Mouse (Mus musculus) adrenal gland, postnatal 4 days (tissue): Measurements from ENCODE around the gene Bbs7. TPM values are rescaled to one million over a fixed set of nuclear protein-coding genes. Genes with fewer than 3 reads are reported as not detected.

Experiments used
- DNase-seq, 2 experiments: peaks; one replicate each; pipeline ENCODE4 v3.0.0; 2021 to 2022; ENCODE audit warnings: low spot score in 2 of 2, mixed read lengths in 2 of 2
- total RNA-seq, 2 experiments: library from RNA; stranded (reverse); gene quantifications; 2 replicates each; pipeline ENCODE4 v1.2.3; 2021

The Bbs7 gene
- total RNA-seq, 2 experiments from 2014 or later: 12.3 to 13.6 TPM

- peak; percentile 88 to 97 for DNase-seq
Measured at GRCm38 (mm10) chr3:36552406-36553047, 60.8 kb downstream of the Bbs7 start, which contains the start of gene Exosc9. Gene Exosc9 (plus strand): TSS chr3:36552606.

- DNase-seq: no peak
Measured at GRCm38 (mm10) chr3:36551851-36552384, 61.4 kb downstream of the Bbs7 start.

GRCm38 (mm10) chr3:36551343-36551742 is 61.9 kb downstream of the Bbs7 start:
- DNase-seq: no peak

GRCm38 (mm10) chr3:36544961-36545360 is 68.3 kb downstream of the Bbs7 start:
- no peak for DNase-seq

GRCm38 (mm10) chr3:36541399-36541798 is 71.9 kb downstream of the Bbs7 start:
- no peak for DNase-seq

DNA sequence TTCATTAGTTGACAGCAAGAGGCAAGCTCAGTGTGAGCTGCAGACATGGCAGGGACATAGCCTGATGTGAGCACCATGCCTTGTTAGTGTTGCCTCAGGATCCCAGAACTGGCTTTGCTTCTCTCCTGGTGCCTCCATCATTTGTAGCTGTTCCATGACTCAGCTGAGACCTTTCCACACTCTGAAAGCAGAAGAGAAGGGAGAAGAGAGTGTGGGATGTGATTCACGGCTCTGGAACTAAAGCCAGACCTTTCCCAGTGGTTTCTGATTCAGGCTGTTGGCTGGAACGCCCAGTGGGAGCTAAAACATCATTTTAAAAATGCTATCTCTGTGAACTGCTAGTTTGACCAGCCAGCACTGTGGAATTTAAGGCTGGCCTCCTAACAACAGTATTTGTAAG is 72.5 kb downstream of the Bbs7 start:
- no peak for DNase-seq

DNA sequence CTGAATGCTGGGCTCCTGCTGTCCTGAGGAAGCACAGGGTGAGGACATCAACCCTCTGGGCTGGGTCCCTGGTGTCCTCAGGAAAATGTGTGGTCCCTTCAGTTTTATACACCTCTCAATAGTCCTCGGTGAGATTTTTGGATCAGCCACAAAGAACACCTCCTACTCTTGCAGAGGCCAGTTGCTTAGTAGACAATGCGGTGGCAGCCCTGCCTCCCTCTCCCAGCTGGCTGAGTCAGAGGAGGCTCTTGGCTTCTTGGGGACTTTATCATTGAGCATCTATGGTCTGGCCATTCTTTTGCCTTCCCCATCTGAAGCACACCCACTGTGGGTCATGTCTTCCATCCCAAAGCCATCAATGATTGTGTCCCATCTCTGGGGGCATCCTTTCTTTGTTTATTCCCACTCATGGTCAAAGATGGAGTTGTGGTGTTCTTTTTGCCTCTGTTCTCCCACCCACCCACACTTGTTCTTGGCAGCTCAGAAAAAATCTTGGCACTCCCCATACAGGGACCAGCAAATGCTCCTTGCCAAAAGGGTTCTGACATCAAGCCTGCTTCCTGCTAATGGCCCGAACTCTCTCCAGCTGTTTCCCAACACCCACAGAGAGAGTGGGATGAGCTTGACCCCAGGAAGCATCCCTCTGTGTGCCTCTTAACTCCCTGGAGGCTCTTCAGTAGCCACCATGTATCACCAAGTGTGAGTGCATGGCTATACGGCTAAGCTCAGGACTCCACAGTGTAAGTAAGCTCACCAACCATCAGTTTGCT is 75.4 kb downstream of the Bbs7 start:
- no peak for DNase-seq

DNA sequence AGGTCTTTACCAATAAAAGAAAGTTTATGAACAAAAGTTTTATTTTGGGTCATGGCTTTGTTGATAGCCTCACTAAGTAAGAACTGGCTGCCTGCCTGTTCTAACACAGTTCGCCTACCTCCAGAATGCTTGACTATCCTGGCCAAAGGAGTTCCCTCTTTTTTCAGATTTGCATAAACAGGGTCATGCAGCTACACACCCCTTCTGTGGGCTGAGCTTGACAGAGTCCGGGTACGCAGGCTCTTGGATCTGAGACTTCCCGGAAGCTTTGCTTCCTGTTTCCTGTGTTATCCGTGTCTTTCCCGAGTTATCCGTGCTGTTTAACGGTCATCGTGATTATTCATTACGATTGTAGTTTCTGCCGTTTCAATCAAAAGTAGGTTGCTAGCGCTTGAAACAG is 77.2 kb downstream of the Bbs7 start:
- DNase-seq: no peak

DNA sequence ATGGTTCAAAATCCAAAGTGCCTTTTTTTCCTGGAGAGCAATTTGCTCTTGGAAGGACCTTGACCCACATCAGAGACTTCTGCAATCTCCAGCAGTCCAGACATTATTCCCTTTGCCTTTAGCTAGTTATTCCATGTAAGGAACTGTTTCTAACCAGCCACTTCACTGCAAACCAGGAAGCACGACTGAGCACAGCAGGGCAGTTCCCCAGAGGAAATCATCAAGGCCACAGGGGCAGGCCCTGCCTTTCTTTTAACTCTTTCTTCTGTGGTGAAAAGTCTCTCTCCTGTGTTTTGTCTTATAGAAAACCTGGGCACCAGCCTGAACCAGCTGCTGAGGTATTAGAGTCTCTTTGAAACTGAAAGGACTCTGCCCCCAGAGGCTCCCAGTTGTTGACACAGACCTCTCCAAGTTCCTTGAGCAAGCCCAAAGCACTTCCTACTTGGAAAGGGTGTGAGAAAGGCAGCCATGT is 80.0 kb downstream of the Bbs7 start:
- DNase-seq: no peak

DNA sequence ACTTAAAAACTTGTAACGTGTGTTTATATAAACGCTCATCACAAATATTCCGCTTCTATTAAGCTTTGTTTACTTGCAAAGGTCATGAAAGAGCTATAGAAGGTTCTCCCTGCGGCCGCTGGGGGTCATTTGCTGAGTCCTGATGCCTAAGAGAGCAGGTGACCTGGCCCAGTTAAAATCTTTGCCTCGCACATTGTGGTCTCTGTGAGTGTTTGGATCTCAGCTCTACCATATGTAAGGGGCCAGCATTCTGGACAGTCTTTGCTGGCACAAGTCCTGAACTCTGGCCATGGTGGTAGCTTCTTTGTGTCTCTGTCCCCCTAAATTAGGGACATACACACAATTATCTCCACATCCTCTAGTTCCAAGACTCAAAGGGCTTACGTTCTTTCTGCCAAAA is 80.5 kb downstream of the Bbs7 start:
- DNase-seq: no peak

DNA sequence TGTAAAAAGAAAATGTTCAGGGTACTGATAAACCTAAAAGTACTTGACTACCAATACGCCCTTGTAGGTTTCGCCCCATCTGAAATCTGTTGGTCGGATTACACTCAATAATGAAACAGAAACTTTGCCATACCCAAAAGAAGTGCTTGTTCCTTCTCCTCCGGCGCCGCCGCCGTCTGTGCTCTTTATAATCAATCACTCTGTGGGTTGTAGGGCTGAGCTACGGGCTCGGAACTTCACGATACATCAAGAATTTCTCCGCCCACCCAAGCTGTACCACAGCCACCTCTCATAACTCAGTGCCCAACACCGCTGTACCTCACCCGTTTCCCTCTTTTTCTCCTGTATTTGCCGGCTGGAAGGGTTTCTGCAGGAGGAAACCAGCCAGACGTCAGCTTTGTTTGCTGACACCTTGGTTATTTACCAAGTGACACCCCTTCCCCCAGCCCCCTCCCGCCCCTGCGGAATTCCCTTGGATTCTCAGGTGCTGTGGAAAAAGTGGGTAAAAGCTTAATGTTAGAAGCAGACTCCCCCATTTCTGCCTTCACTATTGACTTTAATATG is 81.2 kb downstream of the Bbs7 start:
- no peak for DNase-seq

DNA sequence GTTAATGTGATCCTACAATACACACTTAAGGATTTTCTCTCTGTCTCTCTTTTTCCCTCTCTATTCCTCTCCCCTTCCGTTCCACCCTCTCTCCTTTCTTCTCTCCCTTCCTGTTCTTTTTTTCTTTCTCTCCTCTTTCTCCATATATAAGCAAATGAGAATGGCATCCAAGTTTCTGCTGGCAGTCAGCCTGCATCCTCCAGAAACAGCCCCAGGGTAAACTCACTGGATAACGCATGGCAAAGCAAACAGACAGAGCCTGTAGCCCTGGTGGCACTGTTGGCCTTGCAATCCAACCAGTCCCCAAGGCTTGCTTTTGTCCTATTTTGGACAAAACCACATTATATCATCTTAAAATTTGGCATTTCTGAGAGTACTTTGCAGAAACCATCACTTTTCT is 82.0 kb downstream of the Bbs7 start:
- no peak for DNase-seq

DNA sequence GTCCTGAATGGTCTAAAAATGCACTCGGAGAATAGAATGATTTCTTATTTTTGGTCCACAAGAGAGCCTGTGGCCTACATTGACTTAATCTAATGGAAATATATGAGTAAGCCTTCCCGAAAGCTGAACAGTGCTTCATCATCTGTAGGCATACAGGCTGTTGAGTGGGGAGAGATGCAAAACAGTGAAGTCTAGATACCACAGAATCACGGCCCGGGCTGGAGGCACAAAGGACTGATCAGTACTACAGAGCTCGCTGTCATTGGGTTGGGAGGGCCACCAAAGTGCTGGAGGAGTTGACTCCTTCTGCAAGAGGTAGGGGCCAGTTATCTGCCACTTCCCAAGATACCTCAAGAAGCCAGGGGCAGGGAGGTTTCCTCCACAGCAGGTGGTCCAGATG is 82.5 kb downstream of the Bbs7 start:
- DNase-seq: no peak

DNA sequence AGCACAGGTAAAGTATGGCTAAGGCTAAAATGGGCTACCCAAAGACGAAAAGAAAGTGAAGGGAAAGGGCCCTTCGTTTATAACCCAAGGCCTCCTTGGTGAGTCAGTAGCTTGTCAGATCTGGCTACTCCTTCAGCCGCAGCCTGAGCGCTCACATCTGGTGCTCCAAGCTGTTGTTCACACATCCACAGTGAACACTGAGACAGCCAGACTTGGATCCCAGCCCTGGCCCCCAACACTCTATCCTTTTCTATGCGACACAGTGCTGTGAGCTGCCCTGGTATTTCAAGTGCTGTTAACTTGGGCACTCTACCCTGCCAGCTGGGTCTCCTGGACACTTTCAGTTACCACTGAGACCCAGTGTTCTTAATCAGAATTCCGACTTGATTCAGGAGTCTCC is 82.9 kb downstream of the Bbs7 start:
- DNase-seq: no peak

DNA sequence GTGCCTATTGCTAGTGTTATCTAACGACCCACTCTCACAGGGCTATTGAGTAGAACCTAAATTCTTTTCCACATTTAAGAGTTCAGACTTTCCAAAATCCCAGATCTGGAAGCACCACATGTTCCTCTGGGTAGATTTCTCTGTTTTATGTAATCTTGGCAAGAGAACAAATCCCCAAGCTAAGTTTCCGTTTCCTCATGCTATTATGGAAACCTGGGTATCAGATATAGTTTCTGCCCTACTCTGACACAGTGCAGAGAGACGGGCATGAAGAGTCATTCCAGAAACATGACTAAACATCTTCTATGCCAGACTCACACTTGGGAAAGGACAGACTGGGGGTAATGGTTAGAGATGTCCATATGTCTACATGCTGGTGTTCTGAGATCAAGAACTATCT is 88.8 kb downstream of the Bbs7 start:
- no peak for DNase-seq

Other genes with a start within 250 kb of the Bbs7 start
- gene Anxa5, start 137.6 kb downstream of the Bbs7 start, total RNA-seq: 100 to 1,000 TPM; 338 to 365 TPM
- gene 1810062G17Rik, start 137.5 kb downstream of the Bbs7 start, total RNA-seq: 1 to 10 TPM; 2.8 to 3.5 TPM
- under 1 TPM; 0.37 to 0.53 TPM for gene Gm11549, start 91.7 kb downstream of the Bbs7 start, total RNA-seq
- gene Exosc9, start 60.9 kb downstream of the Bbs7 start, total RNA-seq: 10 to 100 TPM; 44.0 to 46.9 TPM
- 10 to 100 TPM; 54.0 to 56.6 TPM for gene Ccna2, start 41.3 kb downstream of the Bbs7 start, total RNA-seq
- gene Trpc3, start 76.7 kb upstream of the Bbs7 start, total RNA-seq: 1 to 10 TPM; 5.1 to 7.5 TPM
- 10 to 100 TPM; 52.7 to 55.8 TPM for gene 4932438A13Rik, start 249.6 kb upstream of the Bbs7 start, total RNA-seq